Mouse (Mus musculus) c-Kit-negative CD71-positive TER-119-positive erythroid progenitor cells, embryonic 14.5 days (primary cell): ENCODE measurements around the gene Gstp1.

Experiments used
- DNase-seq: peaks from one replicate; pipeline ENCODE4 v3.0.0-alpha.2; 2013; ENCODE audit warnings: low read depth, low spot score

Gene Gstp1

DNA sequence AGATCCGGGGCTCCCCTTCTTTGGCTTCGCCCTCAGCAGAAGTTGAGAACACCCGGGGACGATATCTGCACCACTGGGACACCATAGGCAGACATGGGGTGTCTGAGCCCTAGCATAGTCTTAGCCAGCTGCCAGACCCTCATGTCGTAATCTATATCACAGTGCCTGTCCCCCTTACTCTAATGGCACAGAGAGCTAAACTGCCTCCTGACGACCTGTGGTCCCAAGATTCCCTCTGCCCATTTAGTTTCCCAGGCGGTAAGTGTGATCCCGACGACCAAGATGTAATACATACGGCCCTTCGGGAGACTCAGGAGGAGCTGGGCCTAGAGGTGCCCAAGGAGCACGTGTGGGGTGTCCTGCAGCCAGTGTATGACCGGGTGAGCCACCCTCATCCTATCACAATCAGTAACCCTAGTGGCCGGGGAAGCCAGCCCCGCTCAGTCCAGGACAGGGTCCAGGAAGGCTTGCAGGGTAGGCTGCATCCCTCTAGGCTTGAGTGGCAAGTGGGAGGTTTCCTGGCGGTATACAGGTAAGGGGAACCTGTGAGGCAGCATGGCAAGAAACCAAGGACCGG, 36.7 kb downstream of the Gstp1 start:
- DNase-seq, result no peak

DNA sequence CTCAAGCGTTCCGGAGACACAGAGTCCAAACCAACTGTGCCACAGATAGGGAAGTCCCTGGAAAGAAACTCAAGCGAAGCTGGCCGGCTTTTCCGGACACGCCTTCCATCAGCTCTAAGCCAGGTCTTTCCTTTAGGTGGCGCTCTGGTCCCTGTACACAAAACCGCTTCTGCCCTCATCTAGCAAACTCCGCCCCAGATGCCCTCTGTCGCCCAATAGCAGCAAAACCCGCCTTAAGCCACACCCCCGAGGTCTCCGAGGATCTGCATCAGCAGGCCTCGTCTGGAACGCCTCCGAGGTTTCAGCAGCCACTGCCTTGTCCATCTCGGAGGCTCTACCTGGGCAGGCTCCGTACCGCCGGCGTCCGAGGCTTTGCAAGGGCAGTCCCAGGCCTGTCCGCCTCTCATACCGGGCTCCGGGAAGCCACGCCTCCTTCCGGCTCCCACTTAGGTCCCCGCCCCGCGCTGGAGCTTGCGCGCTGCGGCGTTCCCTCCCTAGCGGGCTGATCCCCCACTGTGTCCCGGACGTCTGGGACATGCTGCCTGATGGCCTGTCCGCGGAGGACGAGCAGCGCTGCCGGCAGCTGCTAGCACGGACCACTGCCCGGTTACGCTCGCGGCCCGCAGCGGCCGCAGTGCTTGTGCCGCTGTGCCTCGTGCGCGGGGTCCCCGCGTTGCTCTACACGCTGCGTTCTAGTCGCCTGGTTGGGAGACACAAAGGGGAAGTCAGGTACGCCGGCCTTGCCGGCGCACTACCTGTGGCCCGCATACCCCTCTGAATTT, 37.5 kb downstream of the Gstp1 start, which contains the start of the genes Nudt8 and Gm49405:
Gene Nudt8 (plus strand): TSS at position 462 of the 782 bp plus-strand sequence.
Gene Gm49405 (plus strand): TSS at position 508 of the 782 bp plus-strand sequence.
- peak; percentile 97 for DNase-seq

DNA sequence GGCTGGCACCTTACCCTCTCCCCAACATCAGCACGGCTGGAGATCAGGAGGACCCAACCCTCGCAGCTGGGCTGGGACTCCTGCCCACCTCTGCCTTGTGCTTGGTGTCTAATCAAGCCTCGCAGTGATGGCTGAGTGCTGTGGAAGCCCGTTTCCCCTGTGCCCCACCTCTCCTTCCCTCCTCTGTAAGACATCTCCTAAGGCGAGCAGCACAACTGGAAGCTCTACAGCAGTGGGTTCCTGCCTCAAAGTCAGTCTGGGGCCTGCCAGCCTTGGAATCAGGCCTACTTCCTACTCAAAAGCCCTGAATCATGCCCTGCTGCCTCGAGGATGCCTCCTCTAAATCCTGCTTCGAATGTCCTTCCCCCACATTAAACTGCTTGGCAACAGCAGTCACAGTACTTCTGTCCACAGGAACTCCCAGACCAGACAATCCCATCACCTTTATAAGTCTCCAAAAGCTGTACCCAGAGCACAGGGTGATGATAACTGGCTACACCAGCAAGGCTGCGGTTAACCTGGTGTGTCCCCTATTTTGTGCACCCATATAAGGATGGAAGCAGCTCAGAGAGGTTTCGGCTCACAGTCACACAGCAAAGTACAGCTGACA, 38.6 kb downstream of the Gstp1 start:
- no peak for DNase-seq

DNA sequence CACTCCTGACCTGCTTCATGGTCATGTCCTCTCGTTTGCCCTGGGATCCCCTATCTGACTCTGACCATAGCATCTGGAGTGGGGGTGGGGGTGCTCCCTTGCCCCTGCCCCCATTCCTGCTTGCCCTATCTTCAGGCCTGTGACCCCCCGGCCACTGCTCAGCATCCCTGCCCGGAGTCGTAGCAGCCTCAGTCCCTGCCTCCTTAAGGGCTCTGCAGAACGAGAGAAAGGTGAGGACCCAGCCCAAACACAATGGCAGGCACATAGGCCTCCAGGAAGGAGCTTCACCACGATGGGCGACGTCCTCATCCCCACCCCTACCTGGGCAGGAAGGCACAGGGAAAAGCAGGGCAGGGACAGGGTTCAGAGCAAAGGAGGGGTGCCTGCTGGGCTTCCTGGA, 39.5 kb downstream of the Gstp1 start:
- no peak for DNase-seq

DNA sequence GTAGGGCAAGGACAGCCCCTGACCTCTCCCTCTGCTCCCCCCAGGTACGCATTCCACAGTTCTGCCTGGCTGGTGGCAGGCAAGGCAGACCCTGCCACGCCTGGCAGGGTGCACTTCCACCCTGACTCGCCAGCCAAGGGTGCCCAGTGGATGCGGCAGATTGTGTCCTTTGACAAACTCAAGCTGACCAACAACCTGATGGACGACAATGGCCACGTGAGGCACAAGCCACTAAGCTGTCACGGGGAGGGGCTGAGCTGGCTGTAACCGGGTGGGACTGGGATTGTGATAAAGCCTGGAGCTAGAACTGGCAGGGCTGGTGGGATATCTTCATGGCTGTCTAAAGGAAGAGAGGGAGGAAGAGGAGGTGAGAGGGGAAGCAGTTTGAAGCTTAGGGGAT, 40.6 kb downstream of the Gstp1 start:
- DNase-seq, result no peak

- no peak for DNase-seq
Observed at GRCm38 (mm10) chr19:3996747-3997146, 41.0 kb downstream of the Gstp1 start.

DNA sequence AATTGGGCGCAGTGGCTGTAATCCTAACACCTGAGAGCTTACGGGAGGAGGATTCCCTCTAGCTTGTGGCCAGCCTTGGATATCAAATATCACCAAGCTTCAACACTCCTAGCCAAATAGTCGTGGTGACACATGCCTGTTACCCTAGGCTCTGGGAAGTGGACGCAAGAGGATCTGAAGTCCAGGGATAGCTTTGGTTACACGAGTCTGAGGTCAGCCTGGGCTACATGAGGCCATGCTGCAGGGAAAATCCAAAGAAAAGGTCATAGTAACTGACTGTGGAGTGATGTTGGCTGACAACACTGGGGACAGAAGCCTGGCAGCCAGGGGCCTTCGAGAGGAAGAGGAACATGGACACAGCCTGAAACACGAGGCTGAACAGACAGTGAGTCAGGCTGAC, 41.7 kb downstream of the Gstp1 start:
- no peak for DNase-seq

DNA sequence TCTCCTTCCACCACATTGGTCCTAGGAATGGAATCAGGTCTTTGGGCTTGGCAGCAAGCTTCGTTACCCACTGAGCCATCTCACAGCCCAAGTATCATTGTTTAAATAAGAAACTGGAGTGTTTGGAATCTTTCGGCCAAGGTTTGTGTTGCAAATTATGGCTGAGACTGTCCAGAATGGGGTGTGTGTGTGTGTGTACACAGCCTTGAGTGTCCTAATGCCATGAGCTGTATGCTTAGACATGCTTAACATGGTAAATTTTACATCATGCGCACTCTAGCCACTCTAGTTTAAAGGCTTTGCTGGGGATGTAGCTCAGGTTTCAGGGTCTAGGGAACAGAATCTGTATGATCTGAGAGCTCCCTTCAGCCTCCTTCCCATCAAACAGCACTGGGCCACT, 42.3 kb downstream of the Gstp1 start:
- DNase-seq, result no peak

- DNase-seq, result no peak
Observed at GRCm38 (mm10) chr19:3994932-3995331, 42.9 kb downstream of the Gstp1 start.

DNA sequence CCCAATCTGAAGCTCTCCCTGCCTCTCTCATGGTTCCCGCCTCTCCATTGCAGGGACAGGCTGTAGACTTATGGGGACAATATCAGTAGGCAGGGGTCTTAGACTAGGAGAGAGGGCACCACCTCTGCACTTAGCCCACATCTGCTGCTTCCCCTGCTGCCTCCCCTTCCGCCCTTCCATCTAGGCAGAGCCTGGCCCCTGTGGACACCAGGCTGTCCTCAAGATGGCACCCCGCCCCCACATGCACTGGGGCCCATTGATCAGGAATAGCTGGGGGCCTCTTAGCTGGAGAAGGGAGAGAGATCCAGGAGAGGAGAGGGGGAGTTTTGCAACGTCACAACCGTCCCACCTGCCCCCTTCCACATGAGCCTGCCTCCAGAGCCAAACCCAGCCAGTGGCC, 45.4 kb downstream of the Gstp1 start, which contains the start of gene Tbx10:
Gene Tbx10 (plus strand): TSS at position 337 of the 400 bp plus-strand sequence.
- DNase-seq, result no peak

- no peak for DNase-seq
Observed at GRCm38 (mm10) chr19:3991966-3992365, 45.8 kb downstream of the Gstp1 start.

DNA sequence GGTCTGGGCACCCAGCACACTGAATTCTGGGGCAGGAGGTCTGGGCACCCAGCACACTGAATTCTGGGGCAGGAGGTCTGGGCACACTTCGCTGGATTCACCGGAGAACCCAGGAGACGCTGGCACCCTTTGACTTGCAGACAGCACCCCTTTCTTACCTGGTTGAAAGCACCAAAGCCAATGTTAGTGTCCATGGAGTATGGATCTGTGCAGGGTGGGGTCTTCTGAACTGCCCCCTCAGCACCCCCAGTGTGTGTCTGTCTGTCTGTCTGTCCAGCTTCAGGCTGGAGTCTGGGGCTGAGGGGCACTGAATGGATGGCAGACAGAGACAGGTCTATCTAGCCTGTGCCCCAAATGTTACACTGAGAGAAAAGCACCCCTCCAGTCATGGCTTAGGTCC, 46.2 kb downstream of the Gstp1 start:
- DNase-seq, result no peak

- DNase-seq, result no peak
Observed at GRCm38 (mm10) chr19:3990804-3991203, 47.0 kb downstream of the Gstp1 start.

DNA sequence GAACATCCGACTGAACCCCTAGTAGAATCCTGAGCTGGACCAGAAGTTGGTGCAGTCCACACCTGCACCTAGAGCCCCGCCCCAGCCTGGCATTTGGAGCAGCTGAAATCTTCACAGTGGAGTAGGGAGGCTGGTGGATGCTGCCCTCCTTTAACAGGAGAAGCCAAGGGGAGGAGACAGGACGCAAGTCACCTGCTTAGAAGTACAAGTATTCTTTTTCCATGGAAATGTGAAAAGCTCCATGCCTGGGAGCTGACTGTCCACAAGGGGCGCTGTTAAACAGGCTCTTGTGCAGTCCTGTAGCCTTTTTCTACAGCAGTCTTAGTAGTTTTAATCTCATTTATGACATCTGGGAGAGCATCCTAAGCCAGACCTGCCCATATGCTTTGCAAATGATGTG, 49.0 kb downstream of the Gstp1 start:
- no peak for DNase-seq

DNA sequence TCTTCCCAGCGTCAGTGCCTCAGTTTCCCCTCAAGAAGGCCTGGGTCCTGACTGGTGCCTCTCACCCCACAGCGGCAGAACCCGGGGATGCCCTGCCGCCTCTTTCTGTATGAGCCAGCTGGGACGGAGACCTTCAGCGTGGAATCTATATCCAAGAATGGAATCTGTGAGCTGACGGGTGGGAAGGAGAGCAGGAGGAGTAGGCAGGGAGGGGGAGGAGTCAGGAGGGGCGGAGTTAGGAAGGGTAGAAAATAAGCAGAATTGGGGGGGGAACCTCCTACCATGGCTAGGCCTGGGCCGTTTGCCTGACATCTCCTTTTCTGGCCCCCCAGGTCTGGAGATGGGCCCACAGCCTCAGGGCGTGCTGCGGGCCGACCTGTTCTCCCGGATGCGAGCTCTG, 49.7 kb downstream of the Gstp1 start:
- no peak for DNase-seq

GRCm38 (mm10) chr19:3986334-3986733, 51.5 kb downstream of the Gstp1 start, which contains the start of gene Acy3:
Gene Acy3 (plus strand): TSS chr19:3986570.
- no peak for DNase-seq
